In the genomic region with DNA sequence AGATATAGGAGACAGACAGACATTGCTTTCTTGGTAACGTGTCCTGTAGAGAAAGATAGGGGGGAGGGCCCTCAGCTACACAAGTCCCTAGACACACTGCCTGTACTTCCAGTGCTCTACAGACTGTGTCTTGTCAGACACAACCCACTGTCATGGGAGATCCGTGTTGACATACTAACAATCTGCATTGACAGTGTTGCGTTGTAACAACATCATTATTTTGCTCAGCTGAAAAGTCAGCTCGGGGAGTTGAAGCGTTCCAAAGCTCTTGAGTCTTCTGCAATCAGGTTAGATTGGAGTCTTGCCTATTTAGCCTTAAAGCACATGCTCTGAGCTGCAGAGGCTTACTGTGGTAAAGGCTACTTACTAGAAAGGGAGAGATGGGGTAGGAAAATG, we compare ENCODE assay signal across 15 mouse cellular contexts. TPM values are rescaled to one million over a fixed set of nuclear protein-coding genes. Genes with fewer than 3 reads are reported as not detected.
DNase-seq lines count a peak whose midpoint lies in the region; ATAC-seq and TF ChIP-seq lines count a peak whose summit lies in the region.
"Had no signal": no experiment of that assay in that cellular context is flagged by ENCODE, and none has a peak within 500 bp of the region (broad histone marks: within the 10 kb centered on the region; RNA-seq: fewer than 3 reads in every experiment).

No protein-coding gene starts in this region.

- no peak for ATAC-seq in embryonic facial prominence, embryonic 15.5 days (ENCODE audit: insufficient number of reproducible peaks, low FRiP score, low TSS enrichment, low read depth)
- no peak for ATAC-seq in liver, postnatal 0 days
- ATAC-seq in forebrain, embryonic 15.5 days (replicated peaks): no peak
- ATAC-seq in midbrain, embryonic 15.5 days (replicated peaks): no peak
- ATAC-seq: forebrain, embryonic 14.5 days had no signal

- no peak for TF ChIP-seq CTCF in lung, adult 2 months (IDR thresholded peaks at IDR 0.05; ENCODE audit: insufficient read depth, low read length)
- TF ChIP-seq CTCF in bone marrow, adult 2 months (IDR thresholded peaks at IDR 0.05; ENCODE audit: control insufficient read depth, insufficient read depth, low read length): no peak
- no peak for TF ChIP-seq CTCF in liver, postnatal 0 days (IDR thresholded peaks at IDR 0.05; ENCODE audit: low read depth)

- H3K4me3 ChIP-seq in embryonic facial prominence, embryonic 15.5 days (replicated peaks): peak overlapping the region; percentile 2; the same call in 1 of the 2 replicates
- H3K4me3 ChIP-seq in embryonic facial prominence, embryonic 10.5 days: no peak overlapping the region
- peak overlapping the region; percentile 66 for H3K4me3 ChIP-seq in lung, adult 2 months (replicated peaks; ENCODE audit: extremely low read depth, low read depth, low read length)
- H3K4me3 ChIP-seq in bone marrow, adult 2 months (replicated peaks; ENCODE audit: control insufficient read depth, low read depth, low read length): peak overlapping the region; percentile 97
- peak overlapping the region; percentile 46 for H3K4me3 ChIP-seq in liver, postnatal 0 days (ENCODE audit: low read depth, low read length)
- no peak overlapping the region for H3K4me3 ChIP-seq in forebrain, embryonic 15.5 days
- no peak overlapping the region for H3K4me3 ChIP-seq in midbrain, embryonic 15.5 days
- H3K4me3 ChIP-seq: embryonic facial prominence, embryonic 13.5 days; limb, embryonic 15.5 days had no signal

- DNase-seq in embryonic facial prominence, embryonic 10.5 days (ENCODE audit: low spot score): no peak
- DNase-seq in lung, adult 2 months: no peak
- DNase-seq in lung, adult 18-20 months: no peak
- DNase-seq in liver, postnatal 0 days: no peak
- DNase-seq: cerebellum, adult 9-11 months; kidney, postnatal 10 days; midbrain, embryonic 14.5 days had no signal

- no peaks in the 10 kb centered on the region for H3K36me3 ChIP-seq in embryonic facial prominence, embryonic 15.5 days
- no peaks in the 10 kb centered on the region for H3K36me3 ChIP-seq in embryonic facial prominence, embryonic 10.5 days (replicated peaks)
- no peaks in the 10 kb centered on the region; the same call in 1 of the 2 replicates for H3K36me3 ChIP-seq in liver, postnatal 0 days (replicated peaks; ENCODE audit: insufficient read depth, low read length)
- no peaks in the 10 kb centered on the region for H3K36me3 ChIP-seq in forebrain, embryonic 15.5 days
- H3K36me3 ChIP-seq in midbrain, embryonic 15.5 days (replicated peaks): no peaks in the 10 kb centered on the region
- H3K36me3 ChIP-seq: embryonic facial prominence, embryonic 13.5 days; limb, embryonic 15.5 days had no signal

- TF ChIP-seq EP300 in liver, postnatal 0 days (IDR thresholded peaks at IDR 0.05; ENCODE audit: low read depth): no peak

- H3K4me2 ChIP-seq in embryonic facial prominence, embryonic 15.5 days (replicated peaks): no peak overlapping the region
- H3K4me2 ChIP-seq in liver, postnatal 0 days (ENCODE audit: low read depth, low read length): peak overlapping the region; percentile 58
- H3K4me2 ChIP-seq in forebrain, embryonic 15.5 days (replicated peaks): no peak overlapping the region
- no peak overlapping the region for H3K4me2 ChIP-seq in midbrain, embryonic 15.5 days
- H3K4me2 ChIP-seq: embryonic facial prominence, embryonic 13.5 days; limb, embryonic 15.5 days had no signal

- WGBS in embryonic facial prominence, embryonic 15.5 days: 72% methylated on average over 5 of the region's 5 CpGs
- 89% methylated on average over 5 of the region's 5 CpGs for WGBS in embryonic facial prominence, embryonic 10.5 days
- 73% methylated on average over 5 of the region's 5 CpGs for WGBS in lung, adult 2 months
- 4% methylated on average over 5 of the region's 5 CpGs for WGBS in bone marrow, adult 2 months
- WGBS in liver, postnatal 0 days (ENCODE audit: insufficient replicate concordance): 44% methylated on average over 5 of the region's 5 CpGs
- WGBS in forebrain, embryonic 15.5 days: 80% methylated on average over 5 of the region's 5 CpGs
- WGBS in midbrain, embryonic 15.5 days: 80% methylated on average over 5 of the region's 5 CpGs

- H3K4me1 ChIP-seq in embryonic facial prominence, embryonic 15.5 days: no peaks in the 10 kb centered on the region
- H3K4me1 ChIP-seq in embryonic facial prominence, embryonic 10.5 days: 0 out of 2 replicates have a peak, but pooled peaks cover 5% of the 10 kb centered on the region
- H3K4me1 ChIP-seq in lung, adult 2 months (ENCODE audit: control insufficient read depth, insufficient read depth, low read length): no peaks in the 10 kb centered on the region
- peaks cover 12% of the 10 kb centered on the region for H3K4me1 ChIP-seq in bone marrow, adult 2 months (ENCODE audit: control insufficient read depth, insufficient read depth, low read length)
- H3K4me1 ChIP-seq in liver, postnatal 0 days (ENCODE audit: insufficient read depth): peaks cover 2% of the 10 kb centered on the region
- no peaks in the 10 kb centered on the region for H3K4me1 ChIP-seq in forebrain, embryonic 15.5 days
- H3K4me1 ChIP-seq in midbrain, embryonic 15.5 days: no peaks in the 10 kb centered on the region
- H3K4me1 ChIP-seq: embryonic facial prominence, embryonic 13.5 days; limb, embryonic 15.5 days had no signal

- H3K9me3 ChIP-seq in embryonic facial prominence, embryonic 15.5 days (replicated peaks): no peaks in the 10 kb centered on the region
- no peaks in the 10 kb centered on the region for H3K9me3 ChIP-seq in embryonic facial prominence, embryonic 10.5 days
- no peaks in the 10 kb centered on the region for H3K9me3 ChIP-seq in liver, postnatal 0 days (ENCODE audit: low read length)
- H3K9me3 ChIP-seq in forebrain, embryonic 15.5 days: no peaks in the 10 kb centered on the region
- no peaks in the 10 kb centered on the region for H3K9me3 ChIP-seq in midbrain, embryonic 15.5 days
- H3K9me3 ChIP-seq: embryonic facial prominence, embryonic 13.5 days; limb, embryonic 15.5 days had no signal

- no peaks in the 10 kb centered on the region for H3K27me3 ChIP-seq in embryonic facial prominence, embryonic 15.5 days
- H3K27me3 ChIP-seq in embryonic facial prominence, embryonic 10.5 days (replicated peaks; ENCODE audit: low read depth, poor library complexity, severe bottlenecking): no peaks in the 10 kb centered on the region
- H3K27me3 ChIP-seq in liver, postnatal 0 days (ENCODE audit: insufficient read depth, low read length): no peaks in the 10 kb centered on the region
- H3K27me3 ChIP-seq in forebrain, embryonic 15.5 days: no peaks in the 10 kb centered on the region
- no peaks in the 10 kb centered on the region for H3K27me3 ChIP-seq in midbrain, embryonic 15.5 days (replicated peaks)
- H3K27me3 ChIP-seq: embryonic facial prominence, embryonic 13.5 days; limb, embryonic 15.5 days had no signal

- no peak overlapping the region for H3K9ac ChIP-seq in embryonic facial prominence, embryonic 15.5 days
- peak overlapping the region; percentile 39 for H3K9ac ChIP-seq in liver, postnatal 0 days (replicated peaks)
- no peak overlapping the region for H3K9ac ChIP-seq in forebrain, embryonic 15.5 days (replicated peaks)
- no peak overlapping the region for H3K9ac ChIP-seq in midbrain, embryonic 15.5 days
- H3K9ac ChIP-seq: embryonic facial prominence, embryonic 13.5 days; limb, embryonic 15.5 days had no signal

- TF ChIP-seq POLR2A in lung, adult 2 months (IDR thresholded peaks at IDR 0.05; ENCODE audit: borderline replicate concordance, extremely low read depth, low read depth, low read length): no peak
- no peak for TF ChIP-seq POLR2A in bone marrow, adult 2 months (IDR thresholded peaks at IDR 0.05; ENCODE audit: borderline replicate concordance, control insufficient read depth, low read depth, low read length)

- no peak overlapping the region for H3K27ac ChIP-seq in embryonic facial prominence, embryonic 15.5 days (replicated peaks)
- H3K27ac ChIP-seq in embryonic facial prominence, embryonic 10.5 days (replicated peaks): no peak overlapping the region
- peak overlapping the region; percentile 84; the same call in 1 of the 2 replicates for H3K27ac ChIP-seq in bone marrow, adult 2 months (ENCODE audit: control insufficient read depth, insufficient read depth, low read depth, low read length, poor library complexity)
- peak overlapping the region; percentile 61 for H3K27ac ChIP-seq in liver, postnatal 0 days (ENCODE audit: low read depth)
- H3K27ac ChIP-seq in forebrain, embryonic 15.5 days (replicated peaks): no peak overlapping the region
- no peak overlapping the region for H3K27ac ChIP-seq in midbrain, embryonic 15.5 days
- H3K27ac ChIP-seq: embryonic facial prominence, embryonic 13.5 days; limb, embryonic 15.5 days had no signal

RNA-seq across cellular contexts. Expression of gene Lcp2, which starts 0.8 kb away (rescaled TPM):
- 5.8 and 7.1 TPM in 2 replicates for polyA plus RNA-seq in embryonic facial prominence, embryonic 15.5 days (2015; fragmentation: Nextera tagmentation; extraction: Ambion mirVana)
- 1.4 and 1.5 TPM in 2 replicates for polyA plus RNA-seq in embryonic facial prominence, embryonic 10.5 days (2016; fragmentation: Nextera tagmentation; extraction: Ambion mirVana)
- 7.0 and 9.1 TPM in 2 replicates for polyA plus RNA-seq in lung, adult 2 months (2012; rRNA removed)
- polyA plus RNA-seq in bone marrow, adult 2 months (2011; ENCODE audit: insufficient read depth, insufficient read length, low replicate concordance, missing spikeins): 16.6 and 53.6 TPM in 2 replicates
- 9.8 and 12.3 TPM in 2 replicates for polyA plus RNA-seq in liver, postnatal 0 days (2015; fragmentation: Nextera tagmentation; extraction: Ambion mirVana)
- polyA plus RNA-seq in forebrain, embryonic 15.5 days (2015; fragmentation: Nextera tagmentation; extraction: Ambion mirVana): 1.3 TPM in 2 replicates
- 2.6 and 4.0 TPM in 2 replicates for polyA plus RNA-seq in midbrain, embryonic 15.5 days (2015; fragmentation: Nextera tagmentation; extraction: Ambion mirVana)

RNA-seq across cellular contexts. Expression of gene 4930469K13Rik, which starts 50.8 kb away (rescaled TPM):
- 1.4 and 1.5 TPM in 2 replicates for polyA plus RNA-seq in embryonic facial prominence, embryonic 15.5 days (2015; fragmentation: Nextera tagmentation; extraction: Ambion mirVana)
- polyA plus RNA-seq in embryonic facial prominence, embryonic 10.5 days (2016; fragmentation: Nextera tagmentation; extraction: Ambion mirVana): not detected in 2 replicates
- polyA plus RNA-seq in lung, adult 2 months (2012; rRNA removed): not detected in 2 replicates
- not detected in 2 replicates for polyA plus RNA-seq in bone marrow, adult 2 months (2011; ENCODE audit: insufficient read depth, insufficient read length, low replicate concordance, missing spikeins)
- polyA plus RNA-seq in liver, postnatal 0 days (2015; fragmentation: Nextera tagmentation; extraction: Ambion mirVana): not detected in 2 replicates
- not detected in 2 replicates for polyA plus RNA-seq in forebrain, embryonic 15.5 days (2015; fragmentation: Nextera tagmentation; extraction: Ambion mirVana)
- not detected in 2 replicates for polyA plus RNA-seq in midbrain, embryonic 15.5 days (2015; fragmentation: Nextera tagmentation; extraction: Ambion mirVana)
- polyA plus RNA-seq: forebrain, embryonic 14.5 days; midbrain, embryonic 14.5 days had no signal

RNA-seq across cellular contexts. Expression of gene Kcnip1, which starts 54.6 kb away (rescaled TPM):
- 6.0 and 6.6 TPM in 2 replicates for polyA plus RNA-seq in embryonic facial prominence, embryonic 15.5 days (2015; fragmentation: Nextera tagmentation; extraction: Ambion mirVana)
- polyA plus RNA-seq in embryonic facial prominence, embryonic 10.5 days (2016; fragmentation: Nextera tagmentation; extraction: Ambion mirVana): 1.5 and 2.0 TPM in 2 replicates
- polyA plus RNA-seq in lung, adult 2 months (2012; rRNA removed): 0.08 and 0.13 TPM in 2 replicates
- not detected in 2 replicates for polyA plus RNA-seq in bone marrow, adult 2 months (2011; ENCODE audit: insufficient read depth, insufficient read length, low replicate concordance, missing spikeins)
- polyA plus RNA-seq in liver, postnatal 0 days (2015; fragmentation: Nextera tagmentation; extraction: Ambion mirVana): not detected in 2 replicates
- 49.9 and 51.2 TPM in 2 replicates for polyA plus RNA-seq in forebrain, embryonic 15.5 days (2015; fragmentation: Nextera tagmentation; extraction: Ambion mirVana)
- polyA plus RNA-seq in midbrain, embryonic 15.5 days (2015; fragmentation: Nextera tagmentation; extraction: Ambion mirVana): 86.6 and 92.9 TPM in 2 replicates
- polyA plus RNA-seq: activated CD4-positive, CD25-positive, alpha-beta regulatory T cell, adult 4 months had no signal

Comparison
In these comparisons a context has a peak if more than half of its experiments do, and no peak if none do; other contexts are left out.
1. H3K4me3 ChIP-seq: peak in embryonic facial prominence, embryonic 15.5 days (single experiment), lung, adult 2 months (single experiment), bone marrow, adult 2 months (single experiment) and liver, postnatal 0 days (single experiment); none in embryonic facial prominence, embryonic 10.5 days (single experiment), forebrain, embryonic 15.5 days (single experiment) and midbrain, embryonic 15.5 days (single experiment).
2. H3K27ac ChIP-seq: peak in bone marrow, adult 2 months (single experiment) and liver, postnatal 0 days (single experiment); none in embryonic facial prominence, embryonic 15.5 days (single experiment), embryonic facial prominence, embryonic 10.5 days (single experiment), forebrain, embryonic 15.5 days (single experiment) and midbrain, embryonic 15.5 days (single experiment).